Mouse (Mus musculus): ENCODE data around the gene Olfr323.

GRCm38 (mm10) chr11:58604688-58605087 lies 25.6 kb downstream of the Olfr323 start:
- no peak for TF ChIP-seq EP300 (IDR thresholded peaks at IDR 0.05; ENCODE audit: low read depth)
- no peak for TF ChIP-seq CTCF (IDR thresholded peaks at IDR 0.05; ENCODE audit: low read depth)

Measured in liver, embryonic 14.5 days (tissue).